Mouse (Mus musculus) G1E-ER4 (cell line): ENCODE measurements around the gene Rab7. TPM values are rescaled to one million over a fixed set of nuclear protein-coding genes. Genes with fewer than 3 reads are reported as not detected.

Source experiments
- GATA1 ChIP-seq: IDR thresholded peaks from one replicate; pipeline ENCODE4 v1.8.0; 2012; ENCODE audit warnings: low read length, inconsistent platforms
- polyA plus RNA-seq: library from polyadenylated mRNA; stranded (reverse); fragments of >175 nt; gene quantifications from 2 replicates; pipeline ENCODE4 v1.2.3, GENCODE M21; 2012

Gene Rab7
- polyA plus RNA-seq, 1 experiment = 147 TPM

DNA sequence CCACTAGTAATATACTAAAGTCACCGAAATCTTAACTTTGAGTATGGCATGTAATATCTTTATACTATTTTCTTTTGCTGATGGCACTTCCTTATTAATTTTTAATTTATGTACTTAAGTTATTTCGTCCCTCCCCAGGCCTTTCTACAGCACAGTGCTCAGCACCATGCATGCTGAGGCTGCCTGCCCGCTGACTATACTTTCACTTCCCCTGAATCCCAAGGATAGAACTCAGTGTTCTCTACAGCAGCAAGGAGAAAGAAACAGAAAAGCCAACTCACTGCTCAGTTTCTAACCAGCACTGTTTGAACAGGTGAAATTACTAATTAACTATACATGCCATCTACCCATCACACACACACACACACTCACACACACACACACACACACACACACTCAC lies 11.6 kb downstream of the Rab7 start:
- no peak for TF ChIP-seq GATA1

DNA sequence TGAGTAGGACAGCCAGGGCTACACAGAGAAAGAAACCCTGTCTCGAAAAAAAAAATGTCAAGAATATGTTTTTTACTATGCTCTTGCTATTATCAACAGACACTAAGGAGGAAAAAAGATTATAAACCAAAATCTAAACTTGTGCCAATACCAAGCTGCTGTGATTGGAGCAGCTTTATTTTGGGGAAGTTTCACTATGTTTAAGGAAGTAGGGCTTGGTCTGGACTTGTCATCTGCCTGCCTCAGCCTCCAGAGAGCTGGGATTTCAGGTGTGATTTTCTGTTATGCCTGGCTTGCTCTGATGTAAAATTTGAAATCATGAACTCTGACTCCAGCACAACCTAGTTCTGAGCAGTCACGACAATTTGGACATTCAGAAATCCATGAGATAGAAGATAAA lies 14.6 kb downstream of the Rab7 start:
- TF ChIP-seq GATA1 = no peak

DNA sequence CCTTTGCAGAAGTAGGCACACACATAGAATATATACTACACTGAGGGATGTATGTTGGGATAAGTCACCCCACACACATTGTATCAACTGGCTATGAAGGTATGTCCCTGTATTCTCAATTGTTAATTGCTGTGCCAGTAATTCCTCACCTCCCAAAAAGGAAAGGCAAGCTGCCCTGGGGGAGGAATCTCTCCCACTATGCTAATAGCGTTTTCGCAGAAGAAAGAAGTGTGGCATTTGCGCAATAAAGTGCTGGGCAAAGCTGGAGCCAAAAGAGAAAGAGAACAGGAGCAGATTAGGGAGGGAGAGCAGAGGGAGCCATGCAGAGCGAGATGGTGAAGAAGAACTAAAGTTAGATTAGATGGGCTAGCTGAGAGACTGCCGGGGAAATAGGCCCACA lies 17.7 kb downstream of the Rab7 start:
- no peak for TF ChIP-seq GATA1

DNA sequence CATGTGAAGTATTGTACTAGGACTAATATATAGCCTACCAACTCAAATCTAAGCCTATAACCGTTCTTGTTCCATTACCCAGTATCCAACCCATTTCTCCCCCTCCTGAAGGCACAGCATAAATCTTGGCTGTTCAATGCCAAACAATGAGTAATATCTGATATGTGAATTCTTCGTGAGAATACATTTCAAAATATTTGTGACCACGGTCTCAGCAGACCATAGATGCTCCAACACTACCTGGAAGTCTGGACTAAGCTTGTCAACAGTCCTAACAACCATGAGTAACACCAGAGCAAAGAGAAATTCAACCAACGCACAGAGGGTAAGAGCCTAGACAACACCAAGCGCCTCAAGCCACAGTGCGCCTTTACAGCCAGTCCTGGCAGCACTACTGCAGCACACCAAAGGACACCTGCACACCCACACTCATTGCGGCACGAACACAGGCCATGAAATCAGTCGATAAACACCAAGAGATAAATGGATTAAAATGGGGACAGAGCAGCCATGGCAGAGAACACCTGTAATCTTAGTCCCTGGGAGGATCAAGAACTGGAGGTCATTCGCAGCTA lies 21.7 kb downstream of the Rab7 start:
- no peak for TF ChIP-seq GATA1

DNA sequence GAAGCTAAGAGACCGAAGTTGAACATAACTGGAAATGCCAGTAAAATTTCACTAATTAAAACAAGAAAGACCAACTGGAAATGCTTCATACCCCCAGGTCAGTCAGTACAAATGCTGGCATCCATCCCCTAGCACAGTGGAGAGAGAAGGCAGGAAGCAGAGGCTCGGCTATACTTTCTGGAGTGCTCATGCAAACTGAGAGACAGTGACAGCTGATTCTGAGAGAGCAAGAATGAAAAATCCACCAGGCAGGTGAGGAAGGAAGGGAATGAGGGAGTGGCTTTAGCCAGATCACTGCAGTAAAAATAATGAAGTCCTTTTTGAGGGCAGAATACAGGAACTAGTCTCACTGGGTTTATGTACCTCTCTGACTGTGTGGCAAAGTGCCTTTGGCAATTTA lies 25.9 kb downstream of the Rab7 start:
- TF ChIP-seq GATA1 = no peak

DNA sequence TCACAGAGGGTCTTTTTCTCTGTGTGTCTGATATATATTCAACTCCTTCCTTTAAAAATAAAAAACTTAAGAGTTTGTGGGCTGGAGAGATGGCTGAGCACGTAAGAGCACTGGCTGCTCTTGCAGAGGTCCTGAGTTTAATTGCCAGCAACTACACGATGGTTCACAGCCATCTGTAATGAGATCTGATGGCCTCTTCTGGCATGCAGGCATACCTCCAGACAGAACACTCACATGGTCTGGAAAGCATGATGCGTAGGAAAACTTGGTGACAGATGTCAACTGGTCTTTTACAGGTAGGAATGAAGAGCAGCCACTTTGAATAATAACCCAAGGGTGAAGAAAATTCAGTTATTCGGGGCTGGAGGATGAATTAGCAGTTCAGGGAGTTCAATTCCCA lies 27.2 kb downstream of the Rab7 start:
- no peak for TF ChIP-seq GATA1

DNA sequence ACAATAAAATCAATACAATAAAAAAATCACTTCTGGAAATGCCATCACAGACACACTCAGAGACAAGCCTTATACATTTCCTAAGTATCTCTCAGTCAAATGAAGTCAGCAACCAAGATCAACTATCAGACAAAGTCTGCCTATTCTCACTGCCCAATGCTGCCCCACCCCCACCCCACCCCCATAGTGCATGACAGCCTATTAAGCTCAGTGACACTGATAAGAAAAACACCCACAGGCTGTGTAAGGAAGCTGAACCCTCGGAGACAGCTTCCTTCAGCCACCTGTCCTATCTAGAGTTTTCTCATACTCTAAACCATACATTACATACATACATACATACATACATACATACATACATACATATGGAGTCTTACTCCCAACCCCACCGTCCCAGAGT lies 29.3 kb downstream of the Rab7 start:
- no peak for TF ChIP-seq GATA1

DNA sequence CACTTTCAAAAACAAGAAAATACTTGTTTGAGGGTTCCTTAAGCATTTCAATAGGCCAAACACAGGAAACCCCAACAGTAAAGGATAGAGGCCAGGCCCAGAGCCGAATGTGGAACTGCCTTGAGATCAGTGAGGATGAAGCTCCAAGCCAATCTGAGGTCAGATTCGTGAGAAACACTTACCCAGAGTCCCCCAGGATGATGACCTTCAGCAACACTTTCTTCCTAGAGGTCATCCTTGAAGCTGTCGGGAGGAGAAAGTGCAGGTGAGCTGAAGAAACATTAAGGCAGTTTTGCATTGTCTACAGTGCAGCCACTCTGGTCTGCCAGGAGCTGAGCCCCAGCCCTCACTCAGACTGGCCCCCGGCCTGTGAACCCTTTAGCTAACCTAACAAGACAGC lies 31.6 kb downstream of the Rab7 start:
- no peak for TF ChIP-seq GATA1

DNA sequence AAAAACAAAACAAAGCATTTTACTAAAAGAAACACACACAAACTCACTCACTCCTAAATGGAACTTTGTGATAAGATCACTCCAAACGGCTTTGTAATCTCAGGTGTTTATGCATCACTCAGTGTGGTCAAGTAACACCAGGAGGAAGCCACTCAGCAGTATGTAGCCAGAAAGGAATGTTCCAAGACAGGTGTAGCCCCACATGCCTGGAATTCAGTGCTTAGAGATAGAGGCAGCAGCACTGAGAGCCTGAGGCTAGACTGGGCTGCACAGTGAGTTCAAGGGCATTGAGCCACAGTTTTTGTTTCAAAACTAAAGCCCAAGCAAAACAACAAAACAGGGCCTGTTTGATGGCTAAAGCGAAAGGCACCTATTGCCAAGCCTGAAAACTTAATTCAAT lies 32.5 kb downstream of the Rab7 start:
- no peak for TF ChIP-seq GATA1

DNA sequence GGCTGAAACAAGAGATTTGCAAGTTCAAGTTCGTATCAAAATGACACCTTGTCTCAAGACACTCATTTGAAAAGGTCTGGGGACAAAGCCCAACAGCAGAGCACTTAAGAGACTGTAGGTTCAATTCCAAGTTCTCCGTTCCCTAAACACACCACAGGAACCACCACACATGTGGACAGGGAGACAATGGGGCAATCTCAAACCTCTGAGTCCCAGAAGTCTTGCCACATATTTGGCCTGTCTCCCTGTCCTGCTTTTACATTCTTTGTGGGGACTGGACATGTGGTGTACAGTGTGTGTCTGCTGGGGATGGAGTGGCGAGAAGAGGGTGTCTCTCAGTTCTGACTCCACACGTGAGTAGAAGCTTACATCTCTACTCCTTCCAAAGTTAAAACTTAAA lies 35.9 kb downstream of the Rab7 start:
- TF ChIP-seq GATA1 = no peak

DNA sequence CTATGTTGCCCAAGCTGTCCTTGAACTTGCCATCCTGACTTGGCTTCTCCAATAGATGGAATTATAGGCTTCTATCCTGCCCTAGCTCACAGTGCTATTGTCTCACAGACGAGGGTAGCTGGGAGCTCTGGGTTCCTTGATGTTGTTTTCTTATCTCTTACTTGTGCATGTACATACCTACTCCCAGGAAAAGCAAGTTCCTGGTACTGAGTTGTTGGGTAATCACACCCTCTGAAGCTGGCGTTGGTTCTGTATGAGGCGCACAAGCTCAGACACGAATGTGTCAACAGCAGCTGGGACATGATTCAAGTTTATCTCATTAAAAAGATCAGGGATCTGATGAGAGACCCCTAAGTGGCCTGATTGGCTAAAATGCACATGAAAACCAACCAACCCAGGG lies 41.6 kb downstream of the Rab7 start:
- TF ChIP-seq GATA1 = no peak

DNA sequence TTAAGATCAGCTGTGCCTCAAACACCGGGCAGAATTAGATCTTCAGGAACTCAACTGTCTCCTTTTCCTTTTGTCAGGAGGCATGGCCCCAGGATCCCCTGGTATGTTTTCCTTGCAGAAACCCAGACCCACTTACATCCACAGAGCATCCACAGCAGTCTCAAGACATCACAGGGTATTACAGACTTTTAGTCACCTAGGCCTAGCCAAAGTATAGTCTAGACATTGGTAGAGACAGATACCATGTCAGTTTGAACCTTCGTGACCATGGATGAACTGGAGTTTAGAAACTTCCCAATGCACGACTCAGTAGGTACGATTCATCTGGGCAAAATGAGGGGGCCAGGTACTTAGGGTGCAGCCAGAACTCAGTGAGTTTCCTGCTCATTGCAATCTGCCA lies 46.7 kb downstream of the Rab7 start:
- no peak for TF ChIP-seq GATA1

DNA sequence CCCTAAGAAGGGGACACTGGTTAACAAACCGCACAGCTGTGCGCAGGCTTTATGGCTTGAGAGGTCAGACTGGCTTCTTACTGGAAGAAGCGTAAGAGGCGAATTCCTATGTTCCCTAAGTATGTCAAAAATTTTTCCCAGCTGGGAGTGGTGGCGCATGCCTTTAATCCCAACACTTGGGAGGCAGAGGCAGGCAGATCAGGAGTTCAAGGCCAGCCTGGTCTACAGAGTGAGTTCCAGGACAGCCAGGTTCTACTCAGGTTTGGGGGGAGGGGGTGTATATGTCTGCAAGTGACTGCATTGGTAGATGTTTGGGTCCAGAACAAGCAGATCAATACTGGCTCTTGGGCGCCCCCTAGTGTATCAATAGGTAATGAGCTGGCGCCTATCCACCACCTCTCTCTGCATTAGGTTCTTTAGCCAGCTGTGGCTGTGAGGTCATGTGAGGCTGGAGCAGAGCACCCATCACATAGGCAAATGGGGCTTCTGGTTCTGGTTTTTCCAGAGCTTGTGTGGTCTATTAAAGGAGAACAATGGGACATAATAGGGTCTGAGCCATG lies 47.3 kb downstream of the Rab7 start:
- TF ChIP-seq GATA1 = no peak

DNA sequence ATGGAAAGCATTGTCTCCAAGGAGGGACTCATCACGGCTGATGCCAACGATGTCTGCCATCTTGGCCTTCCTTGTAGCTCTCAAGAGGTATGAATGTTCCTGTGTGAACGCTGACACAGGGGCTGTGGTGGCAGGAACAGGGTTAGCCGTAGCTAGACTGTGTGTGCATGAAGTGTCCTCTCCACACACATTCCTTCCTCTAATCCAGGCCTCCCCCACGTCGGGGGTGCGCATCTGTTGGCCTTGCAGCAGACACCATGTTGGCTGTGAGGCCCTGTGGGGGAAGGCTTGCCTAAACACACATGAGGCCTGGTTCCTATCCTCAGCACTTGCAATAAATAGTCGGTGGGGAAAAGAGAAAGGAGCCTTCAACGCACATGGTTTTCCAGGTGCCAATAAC lies 48.5 kb downstream of the Rab7 start:
- TF ChIP-seq GATA1 = no peak

DNA sequence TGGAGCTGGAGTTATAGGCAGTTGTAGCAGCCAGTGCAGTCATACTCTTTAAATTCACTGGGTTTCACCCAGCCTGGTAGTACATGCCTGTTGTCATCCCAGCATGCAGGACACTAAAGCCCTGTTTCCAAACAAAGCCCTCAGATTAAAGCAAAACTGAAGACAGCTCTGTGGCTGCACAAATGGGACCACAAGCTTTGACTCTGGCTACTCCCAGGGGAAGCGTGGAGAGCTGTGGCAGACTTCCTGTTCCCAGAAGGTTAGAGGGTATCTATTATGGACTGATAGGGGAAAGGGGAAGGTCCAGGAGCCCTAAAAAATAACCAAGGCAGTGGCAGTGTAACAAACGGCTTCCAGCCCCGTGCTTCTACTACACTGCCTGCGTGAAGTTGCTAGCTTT lies 49.6 kb downstream of the Rab7 start:
- TF ChIP-seq GATA1 = no peak

DNA sequence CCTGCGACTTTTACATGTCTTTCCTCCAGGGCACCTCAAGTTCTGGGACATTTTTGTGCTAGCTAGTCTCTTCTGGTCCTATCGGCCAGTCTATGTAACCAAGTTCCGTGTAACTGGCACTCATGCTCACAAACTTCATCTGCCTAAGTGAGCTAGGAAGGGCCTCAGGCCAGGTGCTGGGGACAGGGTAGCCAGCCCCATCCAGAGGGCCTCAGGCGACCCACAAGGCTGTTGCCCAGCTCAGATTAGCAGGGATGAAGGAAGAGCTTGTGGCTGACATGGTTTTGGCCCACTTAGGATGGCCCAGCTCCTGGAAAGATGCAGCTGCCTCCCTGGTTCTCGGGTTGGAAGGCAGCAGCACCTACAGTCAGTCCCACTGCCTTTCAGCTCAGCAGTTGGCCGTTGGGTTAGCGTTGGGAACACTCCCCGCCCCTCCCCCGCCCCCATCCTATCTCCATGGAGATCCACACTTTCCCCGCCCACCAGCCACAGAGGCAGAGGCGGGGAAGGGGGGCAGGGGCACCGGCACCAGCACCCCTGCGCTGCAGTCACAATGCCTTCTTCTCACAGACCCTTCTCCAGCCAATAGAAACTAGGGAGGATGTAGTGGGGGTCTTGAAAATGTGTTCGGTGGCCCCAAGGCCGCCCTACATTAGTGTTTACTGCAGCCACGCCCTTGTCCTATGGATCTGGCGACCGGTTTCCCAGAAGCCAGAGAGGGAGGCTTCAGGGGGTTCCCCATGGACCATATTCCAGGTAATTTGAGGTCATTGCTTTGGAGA lies 51.1 kb downstream of the Rab7 start:
- TF ChIP-seq GATA1 = no peak

DNA sequence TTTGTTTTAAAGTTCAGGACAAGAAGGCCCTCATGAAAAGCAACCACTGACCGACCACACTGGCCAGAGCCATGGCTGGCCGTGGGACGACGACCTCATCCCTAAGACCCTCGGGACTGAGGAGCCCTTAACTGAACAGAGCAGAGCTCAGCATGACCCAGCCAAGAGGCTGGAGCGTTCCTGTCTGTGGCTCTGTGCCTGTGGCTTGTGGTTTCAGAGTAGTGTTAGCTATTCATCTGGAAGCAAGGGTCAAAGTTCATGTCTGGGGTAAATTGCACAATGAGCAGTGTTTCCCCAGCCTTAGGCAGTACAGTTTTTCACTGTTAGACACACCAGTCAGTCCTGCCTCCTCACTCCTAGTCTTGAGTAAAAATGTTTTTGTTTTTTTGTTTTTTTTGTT lies 52.3 kb downstream of the Rab7 start:
- TF ChIP-seq GATA1 = no peak
